Mouse (Mus musculus) erythroblast, embryonic 14.5 days (primary cell): ENCODE data around the gene Hebp1.

Experiments used
- GATA1 ChIP-seq: IDR thresholded peaks from 2 replicates; pipeline ENCODE4 v1.6.1; 2012; ENCODE audit warnings: low read length, inconsistent platforms, mixed read lengths
- TAL1 ChIP-seq: IDR thresholded peaks from 3 replicates; pipeline ENCODE4 v1.6.1; 2012; ENCODE audit warnings: low read length, inconsistent platforms, mixed read lengths

DNA sequence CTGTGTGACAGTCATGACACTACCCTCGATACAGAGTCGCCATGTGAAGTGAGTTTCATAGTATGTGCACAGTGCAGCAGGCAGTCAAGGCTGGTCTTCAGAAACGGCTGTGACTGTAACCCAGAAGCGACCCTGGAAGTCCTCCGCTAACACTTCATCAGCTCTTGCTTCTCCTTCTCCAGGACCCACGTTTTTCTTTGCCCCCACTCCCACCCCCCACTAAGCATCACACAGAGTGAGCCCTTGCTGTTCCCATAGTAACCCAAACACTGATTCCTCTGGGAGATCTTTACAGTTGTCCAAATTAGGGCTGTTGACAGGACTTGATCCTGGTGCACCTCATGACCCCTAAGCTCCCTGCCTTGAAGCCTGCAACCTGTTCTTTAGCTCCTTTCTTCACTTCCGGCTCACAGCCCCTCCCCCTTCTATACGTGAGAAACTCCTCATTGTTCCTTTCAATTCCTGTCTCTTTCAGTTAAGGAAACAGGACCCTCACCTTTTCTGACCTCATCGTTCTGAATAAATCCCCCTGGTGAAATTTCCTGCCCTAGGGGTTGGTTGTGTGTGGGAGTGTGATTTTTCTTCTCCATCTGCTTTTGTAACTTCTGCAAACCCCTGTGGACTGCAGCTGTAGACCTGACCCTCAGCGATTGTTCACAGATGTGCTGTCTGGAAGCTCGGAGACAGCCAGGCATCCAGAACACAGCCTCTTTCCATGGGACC, 61.2 kb downstream of the Hebp1 start:
- TF ChIP-seq GATA1 (no peak), TAL1 (no peak)
